Mouse (Mus musculus): ENCODE results near the gene Hand1. TPM values are rescaled to one million over a fixed set of nuclear protein-coding genes. Genes with fewer than 3 reads are reported as not detected.
A peak's percentile ranks its signal among the peaks of the same experiment; 100 is the strongest.

The Hand1 gene
- total and polyA plus RNA-seq, 2 experiments from 2014 or later, result 2.7 TPM; not detected in 1

DNA sequence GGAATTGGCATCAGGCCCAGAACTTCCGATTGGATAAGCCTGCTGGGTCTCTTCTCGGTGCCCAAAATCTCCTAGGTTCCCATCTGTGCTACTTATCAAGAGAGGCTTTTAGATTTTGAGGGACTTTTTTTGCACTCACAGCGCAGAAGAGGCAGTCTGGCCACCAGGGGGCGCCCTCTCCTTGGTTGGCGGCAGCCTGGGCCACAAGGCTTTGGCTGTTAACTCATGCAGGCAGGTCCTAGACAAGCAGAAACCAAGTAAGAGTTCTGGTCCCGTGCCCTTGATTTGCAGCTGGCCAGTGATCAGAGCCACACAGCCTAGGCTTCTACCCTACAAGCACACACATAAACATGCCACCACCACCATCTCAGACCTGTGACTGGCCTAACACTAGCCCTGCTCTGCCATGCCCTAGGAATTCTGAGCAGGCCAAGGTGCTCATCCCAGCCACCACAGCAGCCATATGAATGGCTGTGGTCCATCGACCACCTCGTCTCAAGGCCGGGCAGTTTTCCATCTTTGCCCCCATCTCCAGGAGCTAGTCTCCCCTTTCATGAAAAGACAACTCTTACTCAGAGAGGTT is 12.5 kb downstream of the Hand1 start:
- TF ChIP-seq CTCF (IDR thresholded peaks at IDR 0.05; ENCODE audit: low read depth), result peak; percentile 96
- TF ChIP-seq EP300 (IDR thresholded peaks at IDR 0.05; ENCODE audit: low read depth), result no peak
- DNase-seq (ENCODE audit: low spot score) (peak; percentile 67), ATAC-seq (ENCODE audit: insufficient read depth, low read depth) (peak; percentile 73)
- no peaks in the 10 kb centered on the region for H3K9me3 ChIP-seq (replicated peaks; ENCODE audit: control insufficient read depth, low read length)
- no peaks in the 10 kb centered on the region for H3K36me3 ChIP-seq (replicated peaks; ENCODE audit: control insufficient read depth, insufficient read depth, low read length)
- no peak overlapping the region for H3K4me2 ChIP-seq (ENCODE audit: low read depth, low read length)
- no peaks in the 10 kb centered on the region for H3K4me1 ChIP-seq (ENCODE audit: control insufficient read depth, insufficient read depth)
- H3K9ac ChIP-seq (replicated peaks; ENCODE audit: low read depth, low read length), result no peak overlapping the region
- 23% methylated on average over 9 of the region's 9 CpGs for WGBS
- H3K27ac ChIP-seq (ENCODE audit: low read depth), result no peak overlapping the region
- no peak overlapping the region for H3K4me3 ChIP-seq (ENCODE audit: low read depth, low read length)
- no peaks in the 10 kb centered on the region for H3K27me3 ChIP-seq (ENCODE audit: control insufficient read depth, insufficient read depth, low read length)

DNA sequence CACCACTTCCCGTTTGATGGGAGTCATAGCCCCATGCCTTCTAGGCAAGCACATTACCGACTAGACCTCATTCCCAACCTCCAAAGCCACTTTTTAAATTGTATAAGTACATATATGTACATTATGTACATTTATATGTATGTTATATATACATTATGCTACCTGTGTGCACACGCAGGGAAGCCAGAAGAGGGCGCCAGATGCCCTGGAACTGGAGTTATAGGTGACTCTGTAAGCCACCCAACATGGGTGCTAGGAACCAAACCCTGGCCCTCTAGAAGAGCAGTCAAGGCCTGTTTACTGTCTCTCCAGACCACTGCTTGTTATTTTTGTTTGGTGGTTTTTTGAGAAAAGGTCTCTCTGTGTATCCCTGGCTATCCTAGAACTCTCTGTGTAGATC is 14.4 kb downstream of the Hand1 start:
- Histone ChIP-seq H3K4me3 (ENCODE audit: low read depth, low read length) (no peak overlapping the region), H3K9ac (replicated peaks; ENCODE audit: low read depth, low read length) (no peak overlapping the region), H3K4me1 (ENCODE audit: control insufficient read depth, insufficient read depth) (no peaks in the 10 kb centered on the region), H3K27me3 (ENCODE audit: control insufficient read depth, insufficient read depth, low read length) (no peaks in the 10 kb centered on the region), H3K4me2 (ENCODE audit: low read depth, low read length) (no peak overlapping the region), H3K27ac (ENCODE audit: low read depth) (no peak overlapping the region), H3K36me3 (replicated peaks; ENCODE audit: control insufficient read depth, insufficient read depth, low read length) (no peaks in the 10 kb centered on the region), H3K9me3 (replicated peaks; ENCODE audit: control insufficient read depth, low read length) (no peaks in the 10 kb centered on the region)
- WGBS, result 88% methylated on average over 4 of the region's 4 CpGs
- DNase-seq (ENCODE audit: low spot score), result no peak
- no peak for ATAC-seq (ENCODE audit: insufficient read depth, low read depth)
- TF ChIP-seq CTCF (IDR thresholded peaks at IDR 0.05; ENCODE audit: low read depth) (no peak), EP300 (IDR thresholded peaks at IDR 0.05; ENCODE audit: low read depth) (no peak)

DNA sequence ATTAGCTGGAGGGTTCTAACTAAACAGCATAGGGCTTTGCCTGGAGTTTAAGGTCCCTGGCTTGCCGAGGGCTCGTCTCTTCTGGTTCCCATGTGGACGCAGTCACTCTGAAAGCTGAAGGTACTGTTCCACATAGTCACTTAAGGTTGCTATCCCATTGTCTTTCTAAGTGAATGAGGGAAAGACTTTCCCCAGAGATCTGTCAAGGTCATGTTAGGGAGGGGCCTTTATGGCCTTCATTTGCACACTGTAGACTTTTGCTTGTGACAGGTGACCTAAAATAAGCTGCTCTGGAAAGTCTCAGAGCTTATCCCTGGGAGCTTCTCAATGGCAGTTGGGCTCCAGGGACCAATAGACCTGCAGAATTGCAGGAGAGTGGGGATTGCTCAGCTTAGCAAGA is 19.0 kb downstream of the Hand1 start:
- Histone ChIP-seq H3K27ac (ENCODE audit: low read depth) (no peak overlapping the region), H3K27me3 (ENCODE audit: control insufficient read depth, insufficient read depth, low read length) (no peaks in the 10 kb centered on the region), H3K4me2 (ENCODE audit: low read depth, low read length) (no peak overlapping the region), H3K36me3 (replicated peaks; ENCODE audit: control insufficient read depth, insufficient read depth, low read length) (peaks cover 25% of the 10 kb centered on the region), H3K4me3 (ENCODE audit: low read depth, low read length) (no peak overlapping the region), H3K9me3 (replicated peaks; ENCODE audit: control insufficient read depth, low read length) (no peaks in the 10 kb centered on the region), H3K9ac (replicated peaks; ENCODE audit: low read depth, low read length) (no peak overlapping the region), H3K4me1 (ENCODE audit: control insufficient read depth, insufficient read depth) (no peaks in the 10 kb centered on the region)
- DNase-seq (ENCODE audit: low spot score), result no peak
- TF ChIP-seq CTCF (IDR thresholded peaks at IDR 0.05; ENCODE audit: low read depth) (no peak), EP300 (IDR thresholded peaks at IDR 0.05; ENCODE audit: low read depth) (no peak)
- no peak for ATAC-seq (ENCODE audit: insufficient read depth, low read depth)
- WGBS, result 75% methylated on average over 3 of the region's 3 CpGs

DNA sequence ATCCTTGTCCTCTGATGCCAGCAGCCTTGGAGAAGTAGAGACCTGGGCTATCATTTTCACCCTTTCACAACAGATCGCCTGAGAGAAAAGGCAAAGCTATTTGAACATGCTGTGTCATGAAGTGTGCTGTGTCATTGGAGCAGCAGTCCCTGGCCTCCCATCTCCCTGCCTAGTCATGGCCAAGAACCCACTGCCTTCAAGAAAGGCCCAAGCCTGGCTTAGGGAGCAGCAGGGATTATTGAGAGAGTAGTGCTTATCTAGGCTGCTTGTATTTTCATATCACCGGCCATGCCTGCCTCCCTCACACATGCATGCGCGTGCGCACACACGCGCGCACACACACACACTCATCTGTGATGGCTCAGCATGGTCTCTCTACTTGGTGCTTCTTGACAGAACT is 20.4 kb downstream of the Hand1 start:
- H3K4me1 ChIP-seq (ENCODE audit: control insufficient read depth, insufficient read depth), result no peaks in the 10 kb centered on the region
- H3K36me3 ChIP-seq (replicated peaks; ENCODE audit: control insufficient read depth, insufficient read depth, low read length), result peaks cover 33% of the 10 kb centered on the region
- no peak for TF ChIP-seq CTCF (IDR thresholded peaks at IDR 0.05; ENCODE audit: low read depth)
- no peak for TF ChIP-seq EP300 (IDR thresholded peaks at IDR 0.05; ENCODE audit: low read depth)
- H3K4me2 ChIP-seq (ENCODE audit: low read depth, low read length), result no peak overlapping the region
- no peak overlapping the region for H3K27ac ChIP-seq (ENCODE audit: low read depth)
- H3K27me3 ChIP-seq (ENCODE audit: control insufficient read depth, insufficient read depth, low read length), result no peaks in the 10 kb centered on the region
- DNase-seq (ENCODE audit: low spot score), result no peak
- no peak overlapping the region for H3K9ac ChIP-seq (replicated peaks; ENCODE audit: low read depth, low read length)
- ATAC-seq (ENCODE audit: insufficient read depth, low read depth), result no peak
- WGBS, result 95% methylated on average over 8 of the region's 8 CpGs
- H3K9me3 ChIP-seq (replicated peaks; ENCODE audit: control insufficient read depth, low read length), result no peaks in the 10 kb centered on the region
- no peak overlapping the region for H3K4me3 ChIP-seq (ENCODE audit: low read depth, low read length)

DNA sequence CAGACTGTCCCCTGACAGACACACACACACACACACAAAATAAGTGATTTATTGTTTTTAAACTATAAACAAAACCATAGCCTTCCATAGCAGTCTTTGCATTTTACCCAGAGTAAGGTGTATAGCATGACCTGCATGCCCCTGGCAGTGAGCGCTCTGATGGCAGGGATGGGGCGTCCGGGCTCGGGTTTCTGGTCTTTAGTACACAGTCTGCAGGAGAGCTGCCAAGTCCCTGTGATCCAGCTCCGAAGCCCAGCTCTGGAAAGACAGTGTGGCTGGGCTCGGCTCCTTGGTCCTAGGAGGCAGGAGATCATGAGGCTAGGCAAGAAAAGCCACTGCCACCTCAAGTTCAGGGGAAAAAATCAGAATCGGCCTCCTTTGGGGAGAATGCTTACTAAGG is 21.6 kb downstream of the Hand1 start:
- no peak for TF ChIP-seq CTCF (IDR thresholded peaks at IDR 0.05; ENCODE audit: low read depth)
- no peak for TF ChIP-seq EP300 (IDR thresholded peaks at IDR 0.05; ENCODE audit: low read depth)
- peaks cover 37% of the 10 kb centered on the region for H3K36me3 ChIP-seq (replicated peaks; ENCODE audit: control insufficient read depth, insufficient read depth, low read length)
- no peaks in the 10 kb centered on the region for H3K9me3 ChIP-seq (replicated peaks; ENCODE audit: control insufficient read depth, low read length)
- H3K27ac ChIP-seq (ENCODE audit: low read depth), result no peak overlapping the region
- ATAC-seq (ENCODE audit: insufficient read depth, low read depth), result no peak
- DNase-seq (ENCODE audit: low spot score), result no peak
- no peaks in the 10 kb centered on the region for H3K27me3 ChIP-seq (ENCODE audit: control insufficient read depth, insufficient read depth, low read length)
- no peak overlapping the region for H3K4me3 ChIP-seq (ENCODE audit: low read depth, low read length)
- 77% methylated on average over 7 of the region's 7 CpGs for WGBS
- H3K4me1 ChIP-seq (ENCODE audit: control insufficient read depth, insufficient read depth), result no peaks in the 10 kb centered on the region
- H3K9ac ChIP-seq (replicated peaks; ENCODE audit: low read depth, low read length), result no peak overlapping the region
- no peak overlapping the region for H3K4me2 ChIP-seq (ENCODE audit: low read depth, low read length)

DNA sequence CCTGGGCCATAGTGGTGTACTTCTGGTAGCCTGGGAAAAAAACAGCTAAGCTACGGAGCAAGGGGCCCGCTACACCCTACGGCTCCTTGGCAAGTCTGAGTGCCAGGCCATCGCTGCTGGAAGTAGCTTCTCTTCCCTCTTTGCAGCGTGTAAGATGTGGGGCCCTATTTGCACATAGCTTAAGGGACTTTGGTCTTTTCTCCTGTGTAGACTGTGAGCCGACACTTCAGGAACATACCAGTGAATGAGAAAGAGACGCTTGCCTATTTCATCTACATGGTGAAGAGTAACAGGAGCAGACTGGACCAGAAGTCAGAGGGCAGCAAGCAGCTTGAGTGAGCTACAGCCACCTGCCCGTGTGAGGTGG is 22.9 kb downstream of the Hand1 start:
- Histone ChIP-seq H3K4me1 (ENCODE audit: control insufficient read depth, insufficient read depth) (no peaks in the 10 kb centered on the region), H3K9ac (replicated peaks; ENCODE audit: low read depth, low read length) (no peak overlapping the region), H3K4me2 (ENCODE audit: low read depth, low read length) (no peak overlapping the region), H3K27ac (ENCODE audit: low read depth) (no peak overlapping the region), H3K9me3 (replicated peaks; ENCODE audit: control insufficient read depth, low read length) (no peaks in the 10 kb centered on the region), H3K36me3 (replicated peaks; ENCODE audit: control insufficient read depth, insufficient read depth, low read length) (peaks cover 38% of the 10 kb centered on the region), H3K4me3 (ENCODE audit: low read depth, low read length) (no peak overlapping the region), H3K27me3 (ENCODE audit: control insufficient read depth, insufficient read depth, low read length) (no peaks in the 10 kb centered on the region)
- DNase-seq (ENCODE audit: low spot score) (no peak), ATAC-seq (ENCODE audit: insufficient read depth, low read depth) (no peak)
- TF ChIP-seq EP300 (IDR thresholded peaks at IDR 0.05; ENCODE audit: low read depth) (no peak), CTCF (IDR thresholded peaks at IDR 0.05; ENCODE audit: low read depth) (no peak)
- 86% methylated on average over 8 of the region's 8 CpGs for WGBS
